ENCODE assay signal across 7 mouse cellular contexts in the genomic region with DNA sequence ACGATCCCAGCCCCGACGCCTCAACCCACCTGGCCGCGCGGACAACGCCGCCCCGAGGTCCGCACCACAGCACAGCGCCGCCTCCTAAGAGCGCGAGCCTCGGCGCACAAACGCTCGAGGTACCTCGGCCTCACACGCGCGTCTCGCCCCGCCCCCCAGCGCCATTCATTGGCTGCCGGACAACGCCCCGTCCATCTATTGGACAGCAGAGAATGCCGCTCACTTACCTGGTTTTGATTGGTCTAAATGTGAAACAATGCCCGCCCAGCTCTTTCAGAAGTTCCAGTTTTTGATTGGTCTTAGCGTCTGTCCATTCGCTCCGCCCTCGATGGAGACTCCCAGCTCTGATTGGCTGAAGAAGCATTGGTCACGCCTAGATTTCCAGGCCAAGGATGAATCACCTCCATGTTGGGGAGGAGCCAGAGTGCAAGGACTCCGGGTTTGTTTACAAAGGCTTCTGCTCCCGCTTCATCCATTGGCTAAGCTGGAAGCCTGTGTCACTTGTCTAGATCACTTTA. TPM values are rescaled to one million over a fixed set of nuclear protein-coding genes. Genes with fewer than 3 reads are reported as not detected.
DNase-seq lines count a peak whose midpoint lies in the region; ATAC-seq lines count a peak whose summit lies in the region.

A gene (minus strand): TSS at position 136 of the 518 bp plus-strand sequence.

- H3K27me3 ChIP-seq in embryonic facial prominence, embryonic 12.5 days, result no peaks in the 10 kb centered on the region
- no peaks in the 10 kb centered on the region for H3K27me3 ChIP-seq in limb, embryonic 11.5 days (ENCODE audit: control insufficient read depth, insufficient read depth, low read length)
- H3K27me3 ChIP-seq in midbrain, embryonic 14.5 days (ENCODE audit: control insufficient read depth, insufficient read depth, low read length), result no peaks in the 10 kb centered on the region

- ATAC-seq in embryonic facial prominence, embryonic 12.5 days (ENCODE audit: insufficient number of reproducible peaks, insufficient read depth, low FRiP score, low TSS enrichment), result peak; percentile 98
- peak; percentile 99 for ATAC-seq in limb, embryonic 11.5 days (ENCODE audit: insufficient number of reproducible peaks, low FRiP score, low TSS enrichment, low read depth)
- ATAC-seq in midbrain, embryonic 14.5 days (ENCODE audit: low FRiP score, low TSS enrichment), result peak; percentile 99

- WGBS in embryonic facial prominence, embryonic 12.5 days, result under 1% methylated on average over 37 of the region's 37 CpGs
- 0% methylated on average over 36 of the region's 37 CpGs for WGBS in limb, embryonic 11.5 days
- under 1% methylated on average over 37 of the region's 37 CpGs for WGBS in midbrain, embryonic 14.5 days

- 0 out of 2 replicates have a peak, but pooled peaks cover 5% of the 10 kb centered on the region for H3K36me3 ChIP-seq in embryonic facial prominence, embryonic 12.5 days
- no peaks in the 10 kb centered on the region; the same call in 1 of the 2 replicates for H3K36me3 ChIP-seq in limb, embryonic 11.5 days (ENCODE audit: control insufficient read depth, insufficient read depth, low read length)
- H3K36me3 ChIP-seq in midbrain, embryonic 14.5 days (ENCODE audit: control insufficient read depth, insufficient read depth, low read length), result no peaks in the 10 kb centered on the region

- H3K9ac ChIP-seq in embryonic facial prominence, embryonic 12.5 days, result peak within 1 kb of the TSS; percentile 64
- H3K9ac ChIP-seq in limb, embryonic 11.5 days (ENCODE audit: low read length), result peak within 1 kb of the TSS; percentile 85
- peak within 1 kb of the TSS; percentile 80 for H3K9ac ChIP-seq in midbrain, embryonic 14.5 days (replicated peaks; ENCODE audit: low read length)

- H3K4me3 ChIP-seq in embryonic facial prominence, embryonic 12.5 days, result peak within 1 kb of the TSS; percentile 54
- H3K4me3 ChIP-seq in limb, embryonic 11.5 days (ENCODE audit: low read depth, low read length), result peak within 1 kb of the TSS; percentile 66
- H3K4me3 ChIP-seq in midbrain, embryonic 14.5 days (replicated peaks; ENCODE audit: low read depth, low read length), result peak within 1 kb of the TSS; percentile 70

- 0 out of 2 replicates have a peak, but pooled peaks cover 4% of the 10 kb centered on the region for H3K4me1 ChIP-seq in embryonic facial prominence, embryonic 12.5 days
- no peaks in the 10 kb centered on the region for H3K4me1 ChIP-seq in limb, embryonic 11.5 days (ENCODE audit: control insufficient read depth, insufficient read depth, low read length)
- peaks cover 19% of the 10 kb centered on the region; the same call in 1 of the 2 replicates for H3K4me1 ChIP-seq in midbrain, embryonic 14.5 days (ENCODE audit: control insufficient read depth, insufficient read depth, low read length)

- H3K27ac ChIP-seq in embryonic facial prominence, embryonic 12.5 days, result peak within 1 kb of the TSS; percentile 69
- H3K27ac ChIP-seq in limb, embryonic 11.5 days (replicated peaks; ENCODE audit: low read depth, low read length), result peak within 1 kb of the TSS; percentile 85
- H3K27ac ChIP-seq in midbrain, embryonic 14.5 days (replicated peaks; ENCODE audit: low read depth, low read length), result peak within 1 kb of the TSS; percentile 90

- H3K4me2 ChIP-seq in embryonic facial prominence, embryonic 12.5 days (replicated peaks), result peak within 1 kb of the TSS; percentile 82
- peak within 1 kb of the TSS; percentile 74 for H3K4me2 ChIP-seq in limb, embryonic 11.5 days (ENCODE audit: low read depth, severe bottlenecking)
- peak within 1 kb of the TSS; percentile 61 for H3K4me2 ChIP-seq in midbrain, embryonic 14.5 days (ENCODE audit: low read length)

- peak; percentile 98 for DNase-seq in adrenal gland, postnatal 25 days
- DNase-seq in heart, adult 11 months, result peak; percentile 100
- DNase-seq in kidney, adult 18-20 months, result peak; percentile 98
- peak; percentile 98 for DNase-seq in limb, embryonic 11.5 days (ENCODE audit: low spot score)
- DNase-seq in midbrain, embryonic 14.5 days, result peak; percentile 99
- peak; percentile 94 to 96 for DNase-seq in spleen, adult 18-20 months

- H3K9me3 ChIP-seq in embryonic facial prominence, embryonic 12.5 days, result no peaks in the 10 kb centered on the region
- H3K9me3 ChIP-seq in limb, embryonic 11.5 days (ENCODE audit: control insufficient read depth, low read length), result no peaks in the 10 kb centered on the region
- no peaks in the 10 kb centered on the region for H3K9me3 ChIP-seq in midbrain, embryonic 14.5 days (ENCODE audit: control insufficient read depth, low read length)

RNA-seq across cellular contexts. Expression of the gene that starts here (rescaled TPM):
- total RNA-seq in adrenal gland, postnatal 25 days (2021), result 21.1 and 28.2 TPM in 2 replicates
- polyA plus RNA-seq in embryonic facial prominence, embryonic 12.5 days (2016; fragmentation: Nextera tagmentation; extraction: Ambion mirVana), result 19.3 and 20.0 TPM in 2 replicates
- polyA plus RNA-seq in limb, embryonic 11.5 days (2014; fragmentation: Nextera tagmentation; extraction: Ambion mirVana), result 18.5 and 24.1 TPM in 2 replicates
- 25.7 and 35.4 TPM in 2 replicates for polyA plus RNA-seq in midbrain, embryonic 14.5 days (2014; fragmentation: Nextera tagmentation; extraction: Ambion mirVana)

Comparison
In these comparisons a context has a peak if more than half of its experiments do, and no peak if none do; other contexts are left out.
1. Peak in every context shown above with its lines: DNase-seq, ATAC-seq, H3K4me3 ChIP-seq and H3K27ac ChIP-seq.